Mouse (Mus musculus) megakaryocyte, embryonic 14.5 days (primary cell): ENCODE measurements around the gene Rnase10.

Experiments used
- FLI1 ChIP-seq: IDR thresholded peaks from 2 replicates; pipeline ENCODE4 v1.6.1; 2012; ENCODE audit warnings: low read length, inconsistent platforms, mixed read lengths
- GATA1 ChIP-seq: IDR thresholded peaks from 3 replicates; pipeline ENCODE4 v1.6.1; 2012; ENCODE audit warnings: mixed read lengths, low read length, inconsistent platforms, borderline replicate concordance

DNA sequence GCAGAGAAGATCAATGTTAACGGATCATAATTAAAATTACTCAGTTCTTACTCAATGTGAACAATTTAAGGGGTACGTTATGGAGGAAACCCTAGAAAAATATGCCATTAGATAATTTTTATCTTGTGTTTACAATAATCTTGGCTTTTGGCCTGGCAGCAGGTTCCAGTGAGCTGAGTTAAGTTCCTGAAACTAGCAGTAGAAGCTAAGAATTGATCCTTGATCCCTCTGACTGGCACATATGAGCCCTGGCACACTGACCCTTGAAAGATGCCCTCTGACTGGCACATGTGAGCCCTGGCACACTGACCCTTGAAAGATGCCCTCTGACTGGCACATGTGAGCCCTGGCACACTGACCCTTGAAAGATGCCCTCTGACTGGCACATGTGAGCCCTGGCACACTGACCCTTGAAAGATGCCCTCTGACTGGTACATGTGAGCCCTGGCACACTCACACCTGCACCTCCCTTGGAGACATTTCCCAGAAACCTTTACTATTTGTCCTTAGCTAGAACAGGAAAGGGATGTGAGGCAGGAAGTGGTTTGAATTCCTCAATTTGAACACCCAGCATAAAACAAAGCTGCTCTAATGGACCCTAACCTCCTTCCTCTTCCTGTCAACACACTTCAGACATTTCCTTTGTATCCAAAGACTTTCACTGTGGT lies 9.4 kb upstream of the Rnase10 start:
- TF ChIP-seq FLI1 (no peak), GATA1 (no peak)
